Mouse (Mus musculus) hindbrain, embryonic 14.5 days (tissue): ENCODE data around the gene Ankrd34b. TPM values are rescaled to one million over a fixed set of nuclear protein-coding genes. Genes with fewer than 3 reads are reported as not detected.

Experiments
- ATAC-seq: fragments of 200-750 bp; cut with Nextera tagmentation; 2 replicates; pipeline ENCODE4 v1.8.0; 2017; ENCODE audit warnings: moderate number of reproducible peaks, mild to moderate bottlenecking, moderate TSS enrichment, moderate library complexity; ENCODE audit not compliant: low FRiP score
- DNase-seq: peaks from one replicate; pipeline ENCODE4 v3.0.0-alpha.2; 2015; ENCODE audit warnings: low spot score
- H3K27ac ChIP-seq: fragments of 300-500 bp; sonication (generic); 2 replicates; pipeline ENCODE4 v1.5.1; 2014; ENCODE audit warnings: mild to moderate bottlenecking, moderate library complexity
- H3K27me3 ChIP-seq: fragments of 300-500 bp; sonication (generic); 2 replicates; pipeline ENCODE4 v1.6.1; 2014; ENCODE audit warnings: mild to moderate bottlenecking, low read length, mixed read lengths; ENCODE audit not compliant: control insufficient read depth, insufficient read depth
- H3K36me3 ChIP-seq: fragments of 300-500 bp; sonication (generic); replicated peaks from 2 replicates; pipeline ENCODE4 v1.6.1; 2014; ENCODE audit not compliant: control insufficient read depth, insufficient read depth
- H3K4me1 ChIP-seq: fragments of 300-500 bp; sonication (generic); replicated peaks from 2 replicates; pipeline ENCODE4 v1.6.1; 2014; ENCODE audit warnings: antibody characterized with exemption, low read length, mixed read lengths; ENCODE audit not compliant: control insufficient read depth, insufficient read depth
- H3K4me2 ChIP-seq: fragments of 300-500 bp; sonication (generic); replicated peaks from 2 replicates; pipeline ENCODE4 v1.6.1; 2014; ENCODE audit warnings: mild to moderate bottlenecking, moderate library complexity
- H3K4me3 ChIP-seq: fragments of 300-500 bp; sonication (generic); replicated peaks from 2 replicates; pipeline ENCODE4 v1.5.1; 2014; ENCODE audit warnings: mild to moderate bottlenecking, low read length
- H3K9ac ChIP-seq: fragments of 300-500 bp; sonication (generic); 2 replicates; pipeline ENCODE4 v1.6.1; 2014
- H3K9me3 ChIP-seq: fragments of 300-500 bp; sonication (generic); 2 replicates; pipeline ENCODE4 v1.6.1; 2016; ENCODE audit warnings: low read length; ENCODE audit not compliant: control insufficient read depth
- WGBS: fragments of 180-500 bp; shearing (Covaris S2); extraction: QIAGEN DNeasy Blood & Tissue Kit; methylation state at CpG from one replicate; pipeline ENCODE4 v1.1.7; 2014; 5-methylcytosine and 5-hydroxymethylcytosine counted together
- polyA plus RNA-seq: library from polyadenylated mRNA; unstranded; fragments of >200 nt; fragmentation: Nextera tagmentation; extraction: Ambion mirVana; gene quantifications from 2 replicates; pipeline ENCODE4 v1.2.1, GENCODE M21; 2014

Gene Ankrd34b
- polyA plus RNA-seq, 1 experiment from 2014 or later: 2.7 TPM

DNA sequence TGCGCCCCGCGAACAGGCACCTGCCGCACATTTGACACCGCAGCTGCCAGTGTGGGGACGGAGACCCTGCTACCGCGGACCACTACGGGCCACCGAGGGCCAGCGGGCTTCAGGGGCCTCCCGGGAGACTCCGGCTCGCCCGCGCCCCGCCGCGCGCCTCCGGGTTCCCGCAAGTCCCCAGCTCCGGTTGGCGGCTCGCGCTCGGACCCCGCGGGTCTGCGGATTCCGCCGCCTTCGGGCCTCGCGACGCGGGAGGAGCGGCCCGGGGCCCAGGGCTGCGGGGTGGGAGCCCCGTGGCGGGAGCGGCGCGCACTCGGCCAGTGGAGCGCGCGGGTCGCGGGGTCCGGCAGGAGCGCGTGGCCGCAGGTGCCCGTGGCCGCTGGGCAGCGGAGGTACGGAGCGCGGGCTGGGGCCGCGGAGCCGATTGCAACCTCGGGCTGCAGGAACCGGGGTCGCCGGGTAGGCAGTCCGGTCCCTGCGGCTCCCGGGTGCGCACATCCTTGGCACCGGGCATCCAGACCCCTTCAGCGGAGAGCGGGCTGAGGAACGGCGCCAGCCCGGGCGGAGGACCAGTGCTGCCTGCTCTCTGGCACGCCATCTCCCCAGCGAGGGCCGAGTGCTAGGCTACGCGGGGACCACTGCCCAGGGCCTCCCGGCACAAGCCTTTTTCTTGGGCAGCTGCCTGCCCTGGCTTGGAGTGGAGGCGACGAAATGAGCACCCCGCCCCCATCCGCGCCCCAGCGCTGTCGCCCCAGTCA is 777 bp downstream of the Ankrd34b start:
- WGBS: under 1% methylated on average over 70 of the region's 92 CpGs
- DNase-seq: peak; percentile 38

DNA sequence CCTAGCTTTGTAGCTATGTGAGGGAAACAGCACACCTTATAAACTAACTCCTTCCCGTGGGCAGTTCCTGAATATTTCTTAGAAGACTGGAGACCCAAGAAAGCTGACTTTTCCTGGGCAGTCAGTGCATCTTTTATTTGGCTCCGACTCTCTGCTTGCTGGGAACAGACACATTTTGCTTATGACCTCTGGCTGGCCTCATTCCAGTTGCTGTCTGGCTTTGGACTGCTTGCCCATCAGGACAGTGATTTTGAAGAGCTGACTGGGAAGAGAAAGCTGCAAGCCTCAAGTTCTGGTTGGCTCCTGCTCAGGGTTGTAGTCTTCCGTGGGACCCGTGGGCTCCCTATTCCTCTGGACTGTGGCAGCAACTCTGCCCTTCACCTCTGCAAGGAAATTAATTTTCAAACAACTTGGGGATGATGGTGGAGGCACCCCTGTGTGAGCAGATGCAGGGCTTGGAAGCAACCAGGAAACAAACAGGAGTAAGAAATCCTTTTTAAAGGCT is 1.7 kb downstream of the Ankrd34b start:
- no peak for ATAC-seq
- H3K9ac ChIP-seq: peak overlapping the region; percentile 69

More for the DNA sequence above, 777 bp downstream of the Ankrd34b start:
- Histone ChIP-seq H3K27ac (no peak overlapping the region), H3K4me1 (0 out of 2 replicates have a peak, but pooled peaks cover 4% of the 10 kb centered on the region), H3K27me3 (peaks cover 44% of the 10 kb centered on the region), H3K4me3 (peak overlapping the region; percentile 73), H3K9ac (peak overlapping the region; percentile 69), H3K36me3 (no peaks in the 10 kb centered on the region), H3K9me3 (no peaks in the 10 kb centered on the region), H3K4me2 (peak overlapping the region; percentile 98)
- peak; percentile 52 for ATAC-seq

DNA sequence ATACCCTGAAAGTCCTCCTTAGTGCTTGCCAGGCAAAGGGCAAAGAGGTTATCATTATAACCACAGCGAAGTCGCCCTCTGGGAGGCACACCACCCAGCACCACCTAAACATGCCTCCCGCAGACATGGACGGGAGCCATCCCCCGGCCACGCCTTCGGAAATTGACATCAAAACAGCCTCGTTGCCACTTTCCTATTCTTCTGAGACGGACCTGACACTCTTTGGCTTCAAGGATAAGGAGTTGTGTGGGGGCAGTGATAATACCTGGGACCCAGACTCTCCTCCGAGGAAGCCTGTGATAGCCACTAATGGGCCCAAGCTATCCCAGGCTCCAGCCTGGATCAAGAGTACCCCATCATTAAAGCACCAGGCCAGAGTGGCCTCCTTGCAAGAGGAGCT is 13.0 kb downstream of the Ankrd34b start:
- no peaks in the 10 kb centered on the region for H3K4me1 ChIP-seq
- no peak overlapping the region for H3K4me2 ChIP-seq
- 93% methylated on average over 10 of the region's 10 CpGs for WGBS
- ATAC-seq: no peak
- no peak overlapping the region for H3K9ac ChIP-seq
- no peak overlapping the region for H3K4me3 ChIP-seq
- no peak for DNase-seq
- H3K27me3 ChIP-seq: no peaks in the 10 kb centered on the region
- no peaks in the 10 kb centered on the region for H3K36me3 ChIP-seq
- no peaks in the 10 kb centered on the region for H3K9me3 ChIP-seq
- no peak overlapping the region for H3K27ac ChIP-seq

More for the DNA sequence above, 1.7 kb downstream of the Ankrd34b start:
- peaks cover 44% of the 10 kb centered on the region for H3K27me3 ChIP-seq
- 0 out of 2 replicates have a peak, but pooled peaks cover 4% of the 10 kb centered on the region for H3K4me1 ChIP-seq
- H3K27ac ChIP-seq: no peak overlapping the region
- H3K36me3 ChIP-seq: no peaks in the 10 kb centered on the region
- H3K4me2 ChIP-seq: peak overlapping the region; percentile 98
- peak overlapping the region; percentile 73 for H3K4me3 ChIP-seq
- no peak for DNase-seq
- 55% methylated on average over 4 of the region's 4 CpGs for WGBS
- H3K9me3 ChIP-seq: no peaks in the 10 kb centered on the region

DNA sequence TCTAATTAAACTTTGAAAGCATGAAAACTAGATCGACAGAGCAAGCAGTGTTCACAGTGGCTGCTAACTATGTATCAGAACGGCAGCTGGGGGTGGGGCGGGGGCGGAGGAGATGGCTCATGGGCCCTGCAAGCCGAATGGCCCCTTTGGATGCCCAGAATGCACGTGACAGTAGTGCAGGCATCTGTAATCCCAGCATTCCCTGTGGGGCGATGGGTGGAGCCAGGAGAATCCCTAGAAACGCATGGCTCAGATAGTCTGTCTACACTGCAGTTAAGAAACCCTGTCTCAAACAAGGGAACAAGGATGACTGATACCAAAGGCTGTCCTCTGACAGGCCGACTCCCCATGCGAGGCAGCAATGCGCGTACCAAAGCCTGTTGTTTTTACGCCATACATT is 14.6 kb downstream of the Ankrd34b start:
- no peaks in the 10 kb centered on the region for H3K9me3 ChIP-seq
- H3K27me3 ChIP-seq: no peaks in the 10 kb centered on the region
- no peak overlapping the region for H3K4me2 ChIP-seq
- ATAC-seq (no peak), DNase-seq (no peak)
- H3K9ac ChIP-seq: no peak overlapping the region
- WGBS: 75% methylated on average over 13 of the region's 13 CpGs
- no peaks in the 10 kb centered on the region for H3K36me3 ChIP-seq
- no peaks in the 10 kb centered on the region for H3K4me1 ChIP-seq
- H3K27ac ChIP-seq: no peak overlapping the region
- no peak overlapping the region for H3K4me3 ChIP-seq

DNA sequence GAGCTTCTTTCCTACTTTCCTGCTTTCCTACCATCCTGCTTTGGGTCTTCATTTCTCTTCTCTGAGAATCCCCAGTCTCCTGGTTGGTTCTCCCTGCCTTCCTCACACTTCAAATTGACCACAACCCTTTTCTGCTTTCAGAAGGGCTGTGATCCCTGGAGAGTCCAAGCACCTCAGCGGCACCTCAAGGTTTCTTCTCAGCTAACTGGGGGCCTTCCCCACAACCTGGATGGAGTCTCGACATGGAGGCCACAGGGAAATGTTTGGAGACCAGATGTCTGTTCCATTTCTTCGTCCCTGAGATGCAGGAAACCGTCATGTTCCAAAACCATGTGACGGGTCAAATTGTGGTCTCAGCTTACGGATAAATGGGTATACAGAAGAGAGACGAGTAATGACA is 21.2 kb downstream of the Ankrd34b start:
- no peak overlapping the region for H3K4me2 ChIP-seq
- WGBS: 89% methylated on average over 7 of the region's 7 CpGs
- H3K36me3 ChIP-seq: no peaks in the 10 kb centered on the region
- DNase-seq (no peak), ATAC-seq (no peak)
- no peak overlapping the region for H3K4me3 ChIP-seq
- no peak overlapping the region for H3K27ac ChIP-seq
- no peaks in the 10 kb centered on the region for H3K9me3 ChIP-seq
- H3K27me3 ChIP-seq: no peaks in the 10 kb centered on the region
- H3K9ac ChIP-seq: no peak overlapping the region
- H3K4me1 ChIP-seq: no peaks in the 10 kb centered on the region

DNA sequence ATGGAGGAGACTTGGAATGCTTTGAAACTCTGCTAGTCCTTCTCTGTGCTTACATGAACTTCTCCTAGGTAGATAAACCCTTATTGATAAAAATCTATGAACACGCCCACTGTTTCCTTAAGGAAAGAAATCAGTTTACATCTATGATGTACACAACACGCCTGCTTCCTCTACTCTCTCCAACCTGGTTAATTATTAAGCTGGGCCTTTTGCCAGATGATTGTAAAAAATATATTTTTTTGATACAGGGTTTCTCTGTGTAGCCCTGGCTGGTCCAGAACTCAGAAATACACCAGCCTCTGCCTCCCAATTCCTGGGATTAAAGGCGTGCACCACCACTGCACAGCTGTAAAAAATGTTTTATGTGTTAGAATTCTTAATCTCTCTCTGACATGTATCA is 39.0 kb downstream of the Ankrd34b start:
- H3K4me3 ChIP-seq: no peak overlapping the region
- 95% methylated on average over 3 of the region's 3 CpGs for WGBS
- no peak for DNase-seq

DNA sequence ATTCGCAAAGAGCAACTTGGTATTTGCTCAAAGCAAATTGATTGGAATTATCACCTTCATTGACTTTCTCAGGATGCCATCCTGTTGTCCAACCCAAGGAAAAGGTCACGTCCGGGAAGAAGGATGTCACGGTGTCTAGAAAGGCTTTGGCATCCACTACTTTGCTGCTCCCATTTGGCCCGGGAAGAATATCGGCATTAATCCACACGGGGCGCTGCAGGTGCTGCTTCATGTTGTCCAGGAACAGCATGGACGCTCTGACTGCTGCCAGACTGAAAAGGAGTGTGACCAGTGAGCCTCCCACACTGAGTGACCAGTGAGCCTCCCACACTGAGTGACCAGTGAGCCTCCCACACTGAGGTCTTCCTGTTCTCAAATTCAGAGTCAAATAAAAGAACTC is 42.2 kb downstream of the Ankrd34b start:
- Histone ChIP-seq H3K4me1 (no peaks in the 10 kb centered on the region), H3K36me3 (no peaks in the 10 kb centered on the region; the same call in 1 of the 2 replicates), H3K27ac (no peak overlapping the region), H3K9ac (no peak overlapping the region), H3K9me3 (no peaks in the 10 kb centered on the region), H3K4me3 (no peak overlapping the region), H3K27me3 (no peaks in the 10 kb centered on the region), H3K4me2 (no peak overlapping the region)
- ATAC-seq (no peak), DNase-seq (no peak)
- WGBS: 72% methylated on average over 9 of the region's 9 CpGs

More for the DNA sequence above, 39.0 kb downstream of the Ankrd34b start:
- Histone ChIP-seq H3K9me3 (no peaks in the 10 kb centered on the region), H3K27me3 (no peaks in the 10 kb centered on the region), H3K4me1 (no peaks in the 10 kb centered on the region), H3K9ac (no peak overlapping the region), H3K4me2 (no peak overlapping the region), H3K36me3 (no peaks in the 10 kb centered on the region; the same call in 1 of the 2 replicates), H3K27ac (no peak overlapping the region)
- ATAC-seq: no peak

DNA sequence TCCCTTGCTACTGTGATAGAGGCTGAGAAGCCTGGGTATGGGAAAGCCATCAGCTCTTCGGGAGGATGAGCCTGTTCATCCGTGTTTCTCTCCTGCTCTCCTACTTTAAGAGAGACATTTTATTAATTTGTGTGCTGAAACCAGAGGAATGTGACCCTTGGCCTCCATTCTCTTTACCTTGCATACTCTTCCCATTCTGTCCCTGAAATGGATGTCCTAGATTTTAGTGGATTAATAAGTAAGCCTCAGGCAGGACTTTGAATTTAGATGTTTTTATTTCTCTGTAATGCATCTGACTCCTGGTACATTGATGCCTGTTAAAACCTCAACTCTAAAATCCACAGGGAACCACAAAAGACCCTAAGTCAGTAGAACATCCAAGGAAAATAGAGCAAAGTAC is 43.7 kb downstream of the Ankrd34b start:
- WGBS: 81% methylated on average over 2 of the region's 2 CpGs
- DNase-seq: no peak
- no peak overlapping the region for H3K4me3 ChIP-seq
- H3K4me1 ChIP-seq: no peaks in the 10 kb centered on the region
- H3K9ac ChIP-seq: no peak overlapping the region
- no peaks in the 10 kb centered on the region for H3K27me3 ChIP-seq
- no peak overlapping the region for H3K27ac ChIP-seq
- H3K4me2 ChIP-seq: no peak overlapping the region
- ATAC-seq: no peak
- no peaks in the 10 kb centered on the region for H3K9me3 ChIP-seq
- no peaks in the 10 kb centered on the region; the same call in 1 of the 2 replicates for H3K36me3 ChIP-seq

DNA sequence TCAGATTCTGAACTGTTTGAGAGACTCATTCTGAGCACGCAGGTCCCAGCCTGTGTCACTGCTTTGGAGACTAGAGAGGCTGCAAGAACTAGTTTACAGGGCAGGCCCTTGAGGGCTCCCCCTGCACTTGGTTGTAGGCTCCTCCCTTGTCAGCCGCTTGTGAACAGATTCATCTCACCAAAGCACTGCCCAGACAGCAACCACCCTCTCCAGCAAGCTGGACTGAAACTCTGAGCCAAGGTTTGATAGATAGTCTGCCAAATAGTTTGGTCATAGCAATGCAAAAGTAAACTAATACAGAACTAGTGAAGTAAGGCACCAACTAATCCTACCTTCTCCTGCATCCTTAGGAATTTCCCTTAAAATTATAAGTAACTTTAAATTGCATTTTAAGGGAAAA is 44.5 kb downstream of the Ankrd34b start:
- no peak overlapping the region for H3K9ac ChIP-seq
- no peaks in the 10 kb centered on the region; the same call in 1 of the 2 replicates for H3K36me3 ChIP-seq
- no peaks in the 10 kb centered on the region for H3K9me3 ChIP-seq
- no peaks in the 10 kb centered on the region for H3K27me3 ChIP-seq
- no peak overlapping the region for H3K4me2 ChIP-seq
- no peaks in the 10 kb centered on the region for H3K4me1 ChIP-seq
- no peak overlapping the region for H3K27ac ChIP-seq
- DNase-seq: no peak
- no peak overlapping the region for H3K4me3 ChIP-seq
- ATAC-seq: no peak
- 80% methylated on average over 2 of the region's 2 CpGs for WGBS
